Mouse (Mus musculus): ENCODE results near the gene Gucy2e. TPM values are rescaled to one million over a fixed set of nuclear protein-coding genes. Genes with fewer than 3 reads are reported as not detected.

Gucy2e gene
- total RNA-seq, 2 experiments from 2014 or later = 0.41 to 0.60 TPM

GRCm38 (mm10) chr11:69244911-69245310, 8.1 kb upstream of the Gucy2e start:
- peak; percentile 69 to 84 for DNase-seq

GRCm38 (mm10) chr11:69236061-69236925, 543 bp downstream of the Gucy2e start:
- intact Hi-C loops (cut with DNase I) = no loop called here
- no peak for DNase-seq

More at GRCm38 (mm10) chr11:69244911-69245310, 8.1 kb upstream of the Gucy2e start:
- intact Hi-C loops (cut with DNase I) = loop anchor here (1.0 to 5.0 kb wide), 2 partner anchors 52 to 173 kb away; partner anchors contain the start of gene Tmem107

GRCm38 (mm10) chr11:69235285-69236060, 1.4 kb downstream of the Gucy2e start:
- DNase-seq = peak; percentile 25 to 45
- intact Hi-C loops (cut with DNase I) = no loop called here

- intact Hi-C loops (cut with DNase I) = no loop called here
- DNase-seq = no peak
Measured at GRCm38 (mm10) chr11:69233141-69233540, 3.7 kb downstream of the Gucy2e start.

- no peak for DNase-seq
- intact Hi-C loops (cut with DNase I) = no loop called here
Measured at GRCm38 (mm10) chr11:69230420-69230819, 6.4 kb downstream of the Gucy2e start.

GRCm38 (mm10) chr11:69225715-69226114, 11.1 kb downstream of the Gucy2e start:
- intact Hi-C loops (cut with DNase I) = no loop called here

GRCm38 (mm10) chr11:69223101-69223500, 13.7 kb downstream of the Gucy2e start:
- peak; percentile 31 to 41 for DNase-seq

More at GRCm38 (mm10) chr11:69225715-69226114, 11.1 kb downstream of the Gucy2e start:
- no peak for DNase-seq

GRCm38 (mm10) chr11:69221070-69221469, 15.8 kb downstream of the Gucy2e start:
- intact Hi-C loops (cut with DNase I) = no loop called here
- peak; percentile 72 to 76 for DNase-seq

More at GRCm38 (mm10) chr11:69223101-69223500, 13.7 kb downstream of the Gucy2e start:
- intact Hi-C loops (cut with DNase I) = no loop called here

- intact Hi-C loops (cut with DNase I) = no loop called here
Measured at GRCm38 (mm10) chr11:69218661-69219060, 18.2 kb downstream of the Gucy2e start.

GRCm38 (mm10) chr11:69217411-69217810, 19.4 kb downstream of the Gucy2e start:
- DNase-seq = no peak
- intact Hi-C loops (cut with DNase I) = no loop called here

More at GRCm38 (mm10) chr11:69218661-69219060, 18.2 kb downstream of the Gucy2e start:
- DNase-seq = no peak

- intact Hi-C loops (cut with DNase I) = no loop called here
- no peak for DNase-seq
Measured at GRCm38 (mm10) chr11:69211431-69211830, 25.4 kb downstream of the Gucy2e start.

- intact Hi-C loops (cut with DNase I) = no loop called here
Measured at GRCm38 (mm10) chr11:69202469-69203230, 34.2 kb downstream of the Gucy2e start.

GRCm38 (mm10) chr11:69200231-69200630, 36.6 kb downstream of the Gucy2e start:
- DNase-seq = no peak
- intact Hi-C loops (cut with DNase I) = no loop called here

More at GRCm38 (mm10) chr11:69202469-69203230, 34.2 kb downstream of the Gucy2e start:
- DNase-seq = no peak

GRCm38 (mm10) chr11:69199251-69199650, 37.6 kb downstream of the Gucy2e start:
- intact Hi-C loops (cut with DNase I) = no loop called here
- no peak for DNase-seq

- intact Hi-C loops (cut with DNase I) = no loop called here
- DNase-seq = no peak
Measured at GRCm38 (mm10) chr11:69197743-69198142, 39.1 kb downstream of the Gucy2e start, which contains the start of gene Alox8. Gene Alox8 (minus strand): TSS chr11:69197843.

GRCm38 (mm10) chr11:69197194-69197593, 39.6 kb downstream of the Gucy2e start:
- no peak for DNase-seq
- intact Hi-C loops (cut with DNase I) = no loop called here

GRCm38 (mm10) chr11:69196766-69197165, 40.1 kb downstream of the Gucy2e start:
- intact Hi-C loops (cut with DNase I) = no loop called here
- DNase-seq = peak in 1 of 2 experiments; percentile 22

GRCm38 (mm10) chr11:69192840-69193239, 44.0 kb downstream of the Gucy2e start:
- intact Hi-C loops (cut with DNase I) = loop anchor here (1.0 to 5.0 kb wide), 2 partner anchors 52 to 194 kb away; no protein-coding TSS in a partner anchor
- peak; percentile 35 to 64 for DNase-seq

- intact Hi-C loops (cut with DNase I) = loop anchor here (5.0 kb wide), 1 partner anchor 331 kb away; no protein-coding TSS in a partner anchor
- DNase-seq = no peak
Measured at GRCm38 (mm10) chr11:69185936-69186335, 50.9 kb downstream of the Gucy2e start.

GRCm38 (mm10) chr11:69185031-69185430, 51.8 kb downstream of the Gucy2e start:
- no peak for DNase-seq
- intact Hi-C loops (cut with DNase I) = loop anchor here (5.0 kb wide), 1 partner anchor 332 kb away; no protein-coding TSS in a partner anchor
